Mouse (Mus musculus) testis, postnatal 14 days (tissue): Measurements from ENCODE around the gene Cdc42ep2.

Experiments
- DNase-seq: peaks from one replicate; pipeline ENCODE4 v3.0.0; 2021; ENCODE audit warnings: low spot score

Gene Cdc42ep2

GRCm38 (mm10) chr19:5874391-5874968, 50.1 kb downstream of the Cdc42ep2 start:
- no peak for DNase-seq

GRCm38 (mm10) chr19:5872931-5873556, 51.6 kb downstream of the Cdc42ep2 start:
- no peak for DNase-seq

- DNase-seq = no peak
Measured at GRCm38 (mm10) chr19:5872528-5872927, 52.1 kb downstream of the Cdc42ep2 start.

- no peak for DNase-seq
Measured at GRCm38 (mm10) chr19:5871683-5872082, 52.9 kb downstream of the Cdc42ep2 start.

- DNase-seq = no peak
Measured at GRCm38 (mm10) chr19:5871273-5871672, 53.3 kb downstream of the Cdc42ep2 start.

- no peak for DNase-seq
Measured at GRCm38 (mm10) chr19:5868096-5868495, 56.5 kb downstream of the Cdc42ep2 start.
